Mouse (Mus musculus) embryonic facial prominence, embryonic 11.5 days (tissue): ENCODE results near the gene Hoxd13. TPM values are rescaled to one million over a fixed set of nuclear protein-coding genes. Genes with fewer than 3 reads are reported as not detected.

Source experiments
- ATAC-seq: fragments of 200-750 bp; cut with Nextera tagmentation; replicated peaks from 2 replicates; pipeline ENCODE4 v1.8.0; 2017; ENCODE audit warnings: low read depth; ENCODE audit not compliant: insufficient number of reproducible peaks, low FRiP score, low TSS enrichment
- DNase-seq: peaks from one replicate; pipeline ENCODE4 v3.0.0-alpha.2; 2015; ENCODE audit warnings: low spot score
- H3K27ac ChIP-seq: fragments of 300-500 bp; sonication (generic); replicated peaks from 2 replicates; pipeline ENCODE4 v1.5.1; 2014; ENCODE audit warnings: mild to moderate bottlenecking, low read depth, low read length, control low read depth
- H3K27me3 ChIP-seq: fragments of 300-500 bp; sonication (generic); 2 replicates; pipeline ENCODE4 v1.6.1; 2014; ENCODE audit warnings: mild to moderate bottlenecking, low read length, moderate library complexity, mixed read lengths; ENCODE audit not compliant: control insufficient read depth, insufficient read depth
- H3K36me3 ChIP-seq: fragments of 300-500 bp; sonication (generic); replicated peaks from 2 replicates; pipeline ENCODE4 v1.6.1; 2014; ENCODE audit warnings: low read depth, mild to moderate bottlenecking, low read length, moderate library complexity, mixed read lengths; ENCODE audit not compliant: control insufficient read depth, insufficient read depth
- H3K4me1 ChIP-seq: fragments of 300-500 bp; sonication (generic); 2 replicates; pipeline ENCODE4 v1.6.1; 2014; ENCODE audit warnings: low read length, mixed read lengths; ENCODE audit not compliant: control insufficient read depth, insufficient read depth
- H3K4me2 ChIP-seq: fragments of 300-500 bp; sonication (generic); 2 replicates; pipeline ENCODE4 v1.6.1; 2014; ENCODE audit warnings: low read depth, mild to moderate bottlenecking, control low read depth, low read length, moderate library complexity
- H3K4me3 ChIP-seq: fragments of 300-500 bp; sonication (generic); 2 replicates; pipeline ENCODE4 v1.5.1; 2014; ENCODE audit warnings: low read depth, low read length, control low read depth
- H3K9ac ChIP-seq: fragments of 300-500 bp; sonication (generic); replicated peaks from 2 replicates; pipeline ENCODE4 v1.6.1; 2014; ENCODE audit warnings: mild to moderate bottlenecking, control low read depth, low read length
- H3K9me3 ChIP-seq: fragments of 300-500 bp; sonication (generic); replicated peaks from 2 replicates; pipeline ENCODE4 v1.6.1; 2016; ENCODE audit warnings: mild to moderate bottlenecking, low read length, inconsistent platforms, mixed read lengths; ENCODE audit not compliant: control insufficient read depth
- WGBS: fragments of 180-500 bp; shearing (Covaris S2); extraction: QIAGEN DNeasy Blood & Tissue Kit; methylation state at CpG from one replicate; pipeline ENCODE4 v1.1.7; 2014; 5-methylcytosine and 5-hydroxymethylcytosine counted together
- polyA plus RNA-seq: library from polyadenylated mRNA; unstranded; fragments of >200 nt; fragmentation: Nextera tagmentation; extraction: Ambion mirVana; gene quantifications from 2 replicates; pipeline ENCODE4 v1.2.1, GENCODE M21; 2014

Gene Hoxd13
- polyA plus RNA-seq, 1 experiment from 2014 or later, result not detected

- peak overlapping the region; percentile 51 for H3K4me2 ChIP-seq
- no peak overlapping the region for H3K27ac ChIP-seq
- peaks cover 7% of the 10 kb centered on the region for H3K4me1 ChIP-seq
- no peak overlapping the region; the same call in 1 of the 2 replicates for H3K9ac ChIP-seq
- no peaks in the 10 kb centered on the region for H3K36me3 ChIP-seq
- DNase-seq, result no peak
- no peaks in the 10 kb centered on the region for H3K9me3 ChIP-seq
- ATAC-seq, result no peak; the same call in 1 of the 2 replicates
- peak overlapping the region; percentile 32 for H3K4me3 ChIP-seq
- H3K27me3 ChIP-seq, result peaks cover 78% of the 10 kb centered on the region
- 0% methylated on average over 57 of the region's 74 CpGs for WGBS
These were observed 490 bp downstream of the Hoxd13 start for GRCm38 (mm10) chr2:74668370-74669229.

- Histone ChIP-seq H3K27me3 (peaks cover 78% of the 10 kb centered on the region), H3K4me1 (peaks cover 7% of the 10 kb centered on the region), H3K4me3 (no peak overlapping the region), H3K36me3 (no peaks in the 10 kb centered on the region), H3K27ac (no peak overlapping the region), H3K9me3 (no peaks in the 10 kb centered on the region), H3K9ac (no peak overlapping the region), H3K4me2 (no peak overlapping the region)
- no peak for ATAC-seq
- WGBS, result 0% methylated on average over 3 of the region's 3 CpGs
- DNase-seq, result no peak
These were observed 1.1 kb downstream of the Hoxd13 start for GRCm38 (mm10) chr2:74669230-74669578.

GRCm38 (mm10) chr2:74669650-74670235 lies 1.6 kb downstream of the Hoxd13 start:
- Histone ChIP-seq H3K36me3 (no peaks in the 10 kb centered on the region), H3K9ac (no peak overlapping the region)

GRCm38 (mm10) chr2:74670632-74671188 lies 2.6 kb downstream of the Hoxd13 start:
- H3K36me3 ChIP-seq, result no peaks in the 10 kb centered on the region
- DNase-seq, result no peak
- WGBS, result 2% methylated on average over 3 of the region's 3 CpGs

More at GRCm38 (mm10) chr2:74669650-74670235, 1.6 kb downstream of the Hoxd13 start:
- WGBS, result under 1% methylated on average over 14 of the region's 14 CpGs
- Histone ChIP-seq H3K4me3 (no peak overlapping the region), H3K4me2 (no peak overlapping the region), H3K4me1 (peaks cover 7% of the 10 kb centered on the region), H3K9me3 (no peaks in the 10 kb centered on the region), H3K27me3 (peaks cover 78% of the 10 kb centered on the region), H3K27ac (no peak overlapping the region)
- no peak for DNase-seq
- no peak for ATAC-seq

GRCm38 (mm10) chr2:74671847-74672246 lies 3.7 kb downstream of the Hoxd13 start:
- H3K36me3 ChIP-seq, result no peaks in the 10 kb centered on the region
- no peaks in the 10 kb centered on the region for H3K9me3 ChIP-seq
- H3K9ac ChIP-seq, result no peak overlapping the region
- no peak overlapping the region for H3K4me2 ChIP-seq
- DNase-seq (no peak), ATAC-seq (no peak)
- H3K27ac ChIP-seq, result no peak overlapping the region
- 3% methylated on average over 5 of the region's 5 CpGs for WGBS
- H3K4me3 ChIP-seq, result no peak overlapping the region
- peaks cover 83% of the 10 kb centered on the region for H3K27me3 ChIP-seq
- H3K4me1 ChIP-seq, result peaks cover 7% of the 10 kb centered on the region

More at GRCm38 (mm10) chr2:74670632-74671188, 2.6 kb downstream of the Hoxd13 start:
- Histone ChIP-seq H3K9ac (no peak overlapping the region), H3K27ac (no peak overlapping the region), H3K4me3 (no peak overlapping the region), H3K4me2 (no peak overlapping the region), H3K9me3 (no peaks in the 10 kb centered on the region), H3K4me1 (peaks cover 7% of the 10 kb centered on the region), H3K27me3 (peaks cover 82% of the 10 kb centered on the region)
- ATAC-seq, result no peak

DNA sequence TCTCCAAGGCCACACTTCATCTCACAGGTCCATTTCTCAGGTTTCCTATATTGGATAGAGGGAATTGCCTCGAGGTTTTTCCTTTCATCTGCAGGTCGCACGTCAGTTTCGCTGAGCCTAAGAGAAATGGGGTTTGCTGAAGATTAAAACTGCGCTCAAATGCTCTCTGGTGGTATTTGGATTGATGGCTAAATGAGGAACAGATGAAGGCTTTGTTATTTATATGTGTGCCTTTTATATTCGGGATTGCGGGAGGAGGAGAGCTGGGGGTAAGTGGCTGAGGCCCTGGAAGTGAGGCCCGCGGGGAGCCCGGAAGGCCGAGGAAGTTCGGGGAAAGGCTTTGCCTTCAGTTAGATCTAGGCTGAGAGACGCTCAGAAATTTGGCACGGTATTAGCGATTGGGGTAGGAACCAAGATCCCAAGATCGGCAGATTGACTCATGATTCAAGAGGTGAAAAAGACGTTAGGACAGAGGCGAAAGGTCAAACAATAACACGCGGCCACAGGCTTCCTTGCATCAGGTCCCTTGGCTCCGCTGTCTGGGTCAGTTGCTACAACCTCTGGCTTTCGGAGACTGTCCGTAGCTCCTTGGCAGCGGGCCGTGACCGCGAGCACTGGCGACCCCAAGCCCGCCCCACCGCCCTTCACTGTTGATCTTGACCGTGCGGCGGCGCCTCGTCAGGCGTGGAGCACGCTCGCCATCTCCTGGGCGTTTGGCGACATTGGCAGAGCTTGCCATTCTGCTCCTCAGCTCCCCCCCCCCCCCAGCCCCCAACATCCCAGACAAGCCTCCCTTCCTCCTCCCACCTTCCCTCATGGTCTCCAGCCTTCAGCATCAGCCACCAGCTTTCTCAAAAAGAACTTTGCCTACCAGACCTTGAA lies 4.6 kb downstream of the Hoxd13 start:
- no peak for ATAC-seq
- no peak overlapping the region; the same call in 1 of the 2 replicates for H3K9ac ChIP-seq
- peak overlapping the region; percentile 42 for H3K4me2 ChIP-seq
- peaks cover 84% of the 10 kb centered on the region for H3K27me3 ChIP-seq
- H3K4me1 ChIP-seq, result peaks cover 7% of the 10 kb centered on the region
- no peaks in the 10 kb centered on the region for H3K36me3 ChIP-seq
- 1% methylated on average over 40 of the region's 40 CpGs for WGBS
- H3K27ac ChIP-seq, result no peak overlapping the region
- H3K9me3 ChIP-seq, result no peaks in the 10 kb centered on the region
- 0 out of 2 replicates have a peak overlapping the region, but pooled peaks have one; percentile 12 for H3K4me3 ChIP-seq
- DNase-seq, result peak; percentile 80

- ATAC-seq, result no peak
- H3K4me2 ChIP-seq, result no peak overlapping the region
- no peaks in the 10 kb centered on the region for H3K9me3 ChIP-seq
- no peaks in the 10 kb centered on the region for H3K36me3 ChIP-seq
- H3K27me3 ChIP-seq, result peaks cover 83% of the 10 kb centered on the region
- no peak overlapping the region for H3K9ac ChIP-seq
- no peak overlapping the region for H3K27ac ChIP-seq
- 1% methylated on average over 24 of the region's 24 CpGs for WGBS
- no peak for DNase-seq
- H3K4me3 ChIP-seq, result no peak overlapping the region
- H3K4me1 ChIP-seq, result no peaks in the 10 kb centered on the region; the same call in 1 of the 2 replicates
These were observed 5.8 kb downstream of the Hoxd13 start for GRCm38 (mm10) chr2:74673835-74674425.
